Mouse (Mus musculus) cerebellum, adult 11 months (tissue): ENCODE measurements at regions not wholly inside any gene's neighbourhood (a gene's known extent, or its start where the extent isn't known, plus 50 kb on each side); places are given as distances from the start of the nearest gene placed in this dataset.

Experiments used
- DNase-seq: peaks from one replicate; pipeline ENCODE4 v3.0.0; 2022

DNA sequence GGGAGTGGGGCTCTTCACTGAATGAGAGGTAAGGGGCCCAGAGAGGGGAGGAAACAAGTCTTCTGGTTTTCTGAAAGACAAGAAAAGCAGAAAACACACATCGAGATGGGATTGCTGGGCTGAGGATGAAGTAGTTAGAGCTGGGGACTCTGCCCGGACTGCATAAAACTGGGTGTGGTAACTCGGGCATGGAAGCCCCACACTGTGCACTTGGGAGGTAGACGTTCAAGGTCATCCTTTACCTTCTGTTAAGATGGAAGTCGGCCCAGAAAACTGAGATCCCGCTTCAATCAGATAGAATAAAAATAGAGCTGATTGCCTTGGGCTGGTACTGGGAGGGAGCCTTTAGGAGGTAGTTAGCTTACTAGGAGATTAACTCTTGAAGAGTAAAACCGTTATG, 107.2 kb downstream of the Rassf10 start:
- no peak for DNase-seq

DNA sequence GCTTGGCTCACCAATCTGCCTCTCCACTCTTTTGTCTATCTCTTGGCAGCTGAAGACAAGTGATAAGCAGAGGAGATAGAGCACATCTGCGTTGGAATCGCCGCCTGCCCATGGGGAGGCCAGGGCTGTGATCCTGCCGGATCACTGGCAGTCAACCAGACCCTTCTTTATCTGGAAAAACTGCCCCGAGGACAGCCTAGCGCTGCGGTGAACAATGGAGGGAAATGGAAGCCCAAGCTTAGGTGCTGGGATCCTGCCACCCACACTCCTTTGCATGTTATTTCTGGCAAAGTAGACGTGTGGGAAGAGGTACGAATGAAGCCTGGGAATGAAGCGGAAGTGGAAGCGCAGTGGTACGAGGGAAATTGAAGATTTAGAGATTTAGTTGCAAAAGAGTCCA, 112.8 kb downstream of the Rassf10 start:
- DNase-seq, result no peak

DNA sequence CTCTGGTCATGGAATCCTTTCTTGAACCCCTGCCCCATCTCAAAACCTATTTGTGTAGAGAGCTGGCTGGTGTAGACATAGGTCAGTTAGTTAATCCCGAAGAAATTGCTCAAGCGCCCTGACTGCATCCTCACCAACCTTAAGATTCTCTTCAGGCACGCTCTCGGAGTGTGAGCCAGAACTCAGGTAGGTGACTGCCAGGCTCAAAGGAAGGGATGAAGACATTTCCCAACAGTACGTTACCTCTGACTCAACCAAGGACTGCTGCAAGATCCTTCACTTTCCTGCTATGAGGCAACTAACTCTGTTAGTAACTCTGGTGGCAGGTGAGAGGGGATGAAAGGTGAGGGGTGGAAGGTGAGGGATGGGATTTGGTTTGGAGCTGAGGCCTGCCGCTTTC, 114.5 kb downstream of the Rassf10 start:
- DNase-seq, result no peak

DNA sequence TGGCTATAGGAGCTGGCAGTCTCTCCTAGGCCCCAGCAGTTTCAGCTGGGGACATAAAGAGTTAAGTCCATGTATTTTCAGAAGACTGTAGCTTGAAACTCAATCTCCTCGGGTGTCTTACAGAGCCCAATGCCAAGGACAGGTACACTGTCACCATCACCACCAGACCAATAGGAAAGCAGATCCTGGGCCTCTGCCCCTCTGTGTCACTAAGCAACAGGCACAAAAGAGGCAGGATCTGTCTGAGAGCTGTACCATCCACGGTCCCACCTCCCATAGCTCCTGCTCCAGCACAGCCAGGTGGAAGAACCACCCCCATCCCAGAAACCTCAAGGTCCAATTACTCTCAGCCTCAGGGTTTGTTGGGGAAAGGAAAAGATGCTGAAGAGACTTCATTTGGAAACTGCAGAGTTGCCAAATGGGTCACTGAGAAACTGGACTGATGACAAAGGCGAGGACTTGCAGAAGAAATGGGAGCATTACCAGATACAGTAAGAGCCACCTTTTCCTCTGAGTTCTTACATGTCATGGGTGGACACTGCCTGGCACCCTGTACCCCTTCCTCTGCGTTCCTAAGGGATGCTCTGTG, 115.7 kb downstream of the Rassf10 start:
- no peak for DNase-seq

DNA sequence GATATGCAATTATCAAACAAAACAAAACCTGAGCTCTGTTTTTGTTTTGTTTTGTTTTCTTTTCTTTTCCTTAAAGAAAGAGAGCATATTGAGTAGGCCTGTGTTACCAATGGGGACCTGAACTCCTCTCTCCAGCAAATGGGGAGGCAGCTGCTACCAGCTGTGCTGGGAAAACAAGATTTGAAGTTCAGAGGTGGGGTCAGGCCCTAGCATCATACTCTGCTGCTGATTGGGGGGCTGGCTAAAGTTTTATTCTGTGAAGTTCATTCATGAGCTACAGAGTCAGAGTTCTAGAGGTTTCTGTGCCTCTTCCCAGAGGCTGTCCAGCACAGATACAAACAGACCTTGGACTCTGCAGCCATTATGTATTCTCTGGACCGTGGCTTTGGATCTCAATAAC, 117.7 kb downstream of the Rassf10 start:
- DNase-seq, result no peak

DNA sequence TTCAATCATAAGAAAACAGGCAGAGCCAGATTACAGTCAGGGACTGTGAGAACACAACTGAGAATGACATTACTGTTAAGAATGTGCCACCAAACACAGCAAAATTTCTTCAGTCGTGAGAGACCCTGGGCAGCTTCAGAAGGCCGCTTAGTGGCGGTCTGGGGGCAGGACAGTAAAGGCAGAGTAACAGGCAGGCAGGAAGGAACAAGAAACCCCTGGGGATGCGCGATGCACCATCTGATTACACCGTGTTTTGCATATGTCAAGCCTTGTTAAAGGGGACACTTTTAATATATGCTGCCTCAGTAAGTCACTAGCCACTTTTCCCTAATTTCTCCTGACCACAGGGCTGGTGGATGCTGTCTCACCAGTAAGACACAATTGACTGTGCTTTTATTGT, 120.0 kb downstream of the Rassf10 start:
- DNase-seq, result no peak

DNA sequence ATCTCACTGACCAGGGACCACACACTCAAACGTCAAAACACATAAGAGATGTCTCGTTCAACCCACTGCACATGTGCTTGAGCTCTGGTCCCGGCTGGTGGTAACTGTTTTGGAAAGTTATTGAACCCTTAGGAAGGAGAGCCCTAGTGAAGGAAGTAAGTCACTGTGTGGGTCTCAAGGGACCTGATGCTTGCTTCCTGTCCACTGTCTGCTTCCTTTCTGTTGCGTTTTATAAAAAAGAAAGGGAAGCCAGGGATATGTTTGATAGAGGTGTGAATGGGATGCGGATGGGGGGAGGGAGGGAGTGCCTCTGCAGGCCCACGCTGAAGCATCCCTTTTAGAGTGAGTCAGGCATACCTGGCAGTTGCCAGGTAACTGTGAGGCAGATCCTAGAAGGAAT, 121.6 kb downstream of the Rassf10 start:
- DNase-seq, result no peak

DNA sequence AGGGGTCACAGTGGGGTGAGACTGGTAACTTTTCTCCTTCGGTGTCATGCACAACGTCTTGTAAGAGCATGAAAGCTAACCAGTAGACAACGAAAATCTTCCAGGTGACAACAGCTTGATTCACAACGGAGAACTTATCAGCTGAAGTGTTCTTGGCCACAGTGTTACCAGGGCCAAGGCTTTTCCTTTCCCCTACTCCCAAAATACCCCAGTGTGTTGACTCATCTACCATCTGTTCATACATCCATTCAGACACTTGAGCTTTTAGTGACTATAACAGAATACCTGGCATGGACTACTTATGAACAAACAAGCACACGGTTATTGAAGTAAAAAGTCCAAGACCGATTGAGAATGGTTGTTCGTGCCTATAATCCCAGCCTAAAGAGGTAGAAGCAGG, 122.5 kb downstream of the Rassf10 start:
- DNase-seq, result peak; percentile 15

DNA sequence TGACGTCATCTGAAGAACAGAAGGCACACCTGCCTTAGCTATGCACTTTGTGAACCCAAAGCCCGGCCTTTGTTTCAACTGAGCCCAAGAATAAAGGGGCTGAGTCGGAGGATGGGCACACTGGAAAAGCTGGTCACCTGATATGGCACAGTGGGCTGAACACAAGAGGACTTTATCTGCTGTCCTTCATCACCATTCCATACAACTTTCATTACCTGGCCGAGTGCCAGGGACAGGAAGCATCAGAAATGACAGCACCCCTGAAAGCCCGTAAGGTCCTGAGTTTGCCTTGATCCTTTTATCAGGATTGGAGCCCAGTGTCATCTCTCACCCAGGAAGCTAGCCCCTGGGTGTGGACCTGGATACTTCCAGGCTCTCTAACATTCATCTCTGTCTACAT, 126.1 kb upstream of the Arntl start:
- DNase-seq, result no peak

DNA sequence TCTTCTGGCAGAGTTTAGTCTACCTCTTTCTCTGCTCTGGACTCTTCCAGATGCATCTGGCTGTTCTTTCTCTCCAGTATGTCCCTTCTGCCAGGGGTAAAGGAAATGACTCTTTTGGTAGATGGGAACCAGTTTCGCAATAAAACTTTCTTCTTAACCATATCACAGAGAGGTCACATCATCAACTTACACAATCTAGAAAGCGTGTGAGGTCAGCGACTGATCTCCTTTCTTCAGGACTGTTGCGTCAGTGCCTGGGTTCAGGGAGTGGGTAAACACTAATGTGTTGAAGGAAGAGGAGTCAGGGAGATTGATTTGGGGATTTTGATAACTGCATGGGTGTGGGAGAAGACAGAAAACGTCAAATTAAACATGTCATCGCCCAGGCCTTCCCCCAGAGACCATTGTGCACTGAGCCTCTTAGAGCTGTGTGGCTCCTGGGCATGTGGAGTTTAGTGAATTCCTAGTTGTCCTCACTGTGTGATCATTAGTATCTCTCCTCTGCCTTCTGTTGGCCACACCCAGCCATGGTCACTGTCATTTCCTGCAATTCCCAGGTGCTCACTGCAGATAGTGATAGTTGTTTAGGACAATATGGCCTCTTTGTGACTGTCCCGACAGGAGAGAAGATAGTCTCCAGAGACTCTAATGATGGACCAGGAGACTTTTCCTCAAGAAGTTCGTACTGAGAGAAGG, 122.2 kb upstream of the Arntl start:
- no peak for DNase-seq

DNA sequence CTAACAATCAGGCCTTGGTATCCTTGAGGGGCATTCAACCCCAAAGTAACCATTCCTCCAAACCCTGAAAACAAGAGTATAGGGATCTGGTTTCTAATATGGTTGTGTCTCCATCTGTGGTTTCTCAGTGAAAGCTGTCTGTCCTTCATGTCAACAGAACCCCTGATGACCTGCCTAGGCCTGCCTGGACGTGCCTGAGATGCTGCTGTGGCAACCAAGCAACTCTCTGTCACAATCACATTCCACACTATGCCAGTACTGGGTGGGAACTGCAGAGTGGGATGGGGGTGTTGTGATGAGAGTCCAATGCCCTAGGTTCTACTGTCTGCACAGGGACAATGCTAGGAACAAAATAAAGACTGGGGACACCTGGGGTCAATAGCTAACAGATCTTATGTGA, 121.1 kb upstream of the Arntl start:
- DNase-seq, result no peak

DNA sequence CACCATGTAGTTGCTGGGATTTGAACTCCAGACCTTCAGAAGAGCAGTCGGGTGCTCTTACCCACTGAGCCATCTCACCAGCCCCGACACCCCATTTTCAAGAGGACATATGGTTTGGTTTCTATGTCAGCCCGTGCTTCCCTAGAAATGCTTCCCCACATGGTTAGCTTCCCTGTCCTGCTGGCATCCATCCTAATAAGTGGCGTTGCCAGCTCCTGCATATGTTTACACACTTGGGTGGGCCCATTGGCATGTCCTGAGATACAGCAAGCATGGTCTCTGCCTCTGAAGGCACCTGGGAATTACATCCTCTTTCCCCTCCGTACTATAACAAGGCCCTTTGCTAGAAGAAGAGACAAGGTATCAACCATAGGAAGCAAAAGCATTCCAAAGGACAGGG, 119.6 kb upstream of the Arntl start:
- peak; percentile 51 for DNase-seq

DNA sequence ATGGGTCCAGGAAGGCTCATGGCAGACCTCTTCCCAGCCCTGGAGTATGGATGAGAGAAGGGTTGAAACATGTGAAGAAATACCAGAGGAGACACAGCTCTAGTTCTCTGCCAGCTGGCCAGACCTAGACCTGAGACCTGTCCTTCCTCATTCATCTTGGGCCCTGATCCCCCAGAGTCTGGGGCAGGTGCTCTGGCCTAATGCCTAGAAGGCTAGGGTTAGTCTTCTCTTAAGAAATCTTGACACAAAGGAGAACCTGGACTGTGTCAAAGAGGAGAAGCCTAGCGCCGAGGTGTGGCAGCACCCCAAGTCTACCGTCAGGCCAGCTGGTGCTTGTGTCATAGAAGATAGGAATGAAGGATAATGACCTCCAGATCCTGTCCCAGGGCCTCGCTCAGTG, 118.2 kb upstream of the Arntl start:
- no peak for DNase-seq

DNA sequence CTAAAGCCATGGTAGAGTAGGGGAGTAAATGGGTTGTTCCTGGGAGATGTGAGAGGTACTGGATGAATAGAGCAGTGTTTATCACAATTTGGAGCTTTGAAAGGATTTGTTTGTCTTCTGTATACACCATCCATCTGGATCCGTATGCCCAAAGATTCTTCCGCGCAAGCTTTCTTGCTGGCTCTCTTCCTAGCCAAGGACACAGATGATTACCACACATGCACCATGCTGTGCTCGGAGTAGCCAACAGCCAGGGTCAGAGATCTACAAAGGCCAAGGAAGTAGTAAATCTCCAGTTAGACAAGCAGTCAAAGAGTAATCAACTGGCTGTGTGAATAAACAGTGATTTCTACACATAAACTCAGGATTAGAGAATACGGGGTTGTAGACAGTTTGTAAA, 113.3 kb upstream of the Arntl start:
- DNase-seq, result no peak

DNA sequence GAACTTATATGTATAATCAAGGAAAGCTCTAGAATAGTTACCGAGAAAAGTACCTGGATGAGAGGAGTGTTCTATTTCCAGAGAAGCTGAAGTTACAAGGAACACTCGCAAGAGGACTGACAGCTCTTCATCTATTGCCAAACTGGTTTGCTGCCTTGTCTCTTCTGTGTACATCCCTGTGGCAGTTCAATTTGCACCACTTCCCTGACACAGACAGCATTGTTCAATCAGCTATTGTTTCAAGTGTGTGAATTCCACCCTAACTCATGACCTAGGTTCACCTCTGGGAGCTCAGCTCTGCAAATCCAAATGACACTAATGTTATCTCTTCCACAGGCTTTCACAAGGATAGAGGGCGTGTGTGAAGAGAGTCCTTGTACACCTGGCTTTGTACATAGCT, 112.2 kb upstream of the Arntl start:
- DNase-seq, result no peak

DNA sequence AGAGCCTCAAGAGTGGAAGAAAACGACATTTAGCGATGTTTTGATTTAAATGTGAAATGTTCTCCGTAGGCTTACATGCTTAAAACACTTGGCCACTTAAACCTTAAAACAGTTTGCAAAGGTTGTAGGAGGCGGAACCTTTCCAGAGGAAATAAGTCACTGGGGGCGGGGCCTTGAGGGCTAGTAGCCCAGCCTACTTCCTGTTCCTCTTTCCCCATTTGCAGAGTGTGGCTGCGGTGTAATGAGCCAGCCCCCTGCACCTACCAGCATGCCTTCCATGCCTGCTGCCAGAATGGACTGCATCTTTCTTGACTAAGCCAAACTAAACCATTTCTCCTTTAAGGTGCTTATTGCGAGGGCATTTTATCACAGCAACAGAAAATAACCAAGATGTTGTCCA, 103.0 kb upstream of the Arntl start:
- DNase-seq, result no peak

DNA sequence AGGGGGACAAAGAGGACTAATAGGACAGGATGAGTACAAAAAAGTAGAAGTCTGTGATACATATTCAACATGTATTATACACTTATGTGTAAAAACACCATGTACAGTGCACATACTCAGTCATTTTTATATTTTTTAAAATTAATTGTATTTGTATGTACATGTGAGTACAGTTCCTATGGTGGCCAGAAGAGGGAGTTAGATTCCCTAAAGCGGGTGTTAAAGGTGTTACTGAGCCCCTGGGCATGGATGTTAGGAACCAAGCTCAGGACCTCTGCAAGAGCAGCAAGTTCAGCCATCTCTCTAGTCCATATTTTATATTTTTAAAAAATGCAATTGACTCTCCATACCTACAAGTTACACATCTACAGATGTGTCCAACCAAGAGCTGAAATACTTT, 101.9 kb upstream of the Arntl start:
- DNase-seq, result no peak

DNA sequence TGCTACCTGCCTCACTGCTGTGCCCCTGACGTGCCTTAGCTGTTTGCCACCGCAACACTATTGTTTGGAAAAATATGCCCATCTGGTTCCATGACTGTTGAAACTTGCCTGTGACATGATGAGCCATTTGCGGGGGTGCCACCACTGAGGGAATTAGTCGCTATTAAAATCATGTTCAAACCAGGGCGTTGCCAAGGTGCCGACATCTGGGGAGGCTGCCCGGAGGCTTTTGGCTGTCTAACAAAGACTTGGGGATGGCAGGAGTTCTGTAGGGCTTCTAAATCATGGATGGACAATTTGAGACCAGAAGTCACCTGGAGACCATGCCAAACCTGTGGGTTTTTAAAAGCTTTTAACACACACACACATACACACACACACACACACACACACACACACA, 100.5 kb upstream of the Arntl start:
- no peak for DNase-seq

DNA sequence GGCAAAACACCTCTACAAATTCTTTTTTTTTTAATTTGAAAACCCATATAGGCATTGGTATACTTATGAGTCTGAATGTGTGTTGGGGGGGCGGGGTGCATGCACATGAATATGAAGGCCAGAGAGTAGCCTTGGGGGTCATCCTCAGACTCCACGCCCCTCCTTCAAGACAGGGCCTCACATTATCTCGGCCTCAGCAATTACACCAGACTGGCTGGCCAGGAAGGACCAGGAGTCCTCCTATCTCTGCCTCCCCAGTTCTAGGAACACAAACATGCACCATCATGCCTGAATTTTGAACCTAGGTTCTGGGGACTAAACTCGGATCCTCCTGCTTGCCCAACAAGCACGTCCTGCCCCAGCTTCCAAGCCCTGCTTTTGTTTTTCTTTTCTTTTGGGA, 99.3 kb upstream of the Arntl start:
- no peak for DNase-seq

DNA sequence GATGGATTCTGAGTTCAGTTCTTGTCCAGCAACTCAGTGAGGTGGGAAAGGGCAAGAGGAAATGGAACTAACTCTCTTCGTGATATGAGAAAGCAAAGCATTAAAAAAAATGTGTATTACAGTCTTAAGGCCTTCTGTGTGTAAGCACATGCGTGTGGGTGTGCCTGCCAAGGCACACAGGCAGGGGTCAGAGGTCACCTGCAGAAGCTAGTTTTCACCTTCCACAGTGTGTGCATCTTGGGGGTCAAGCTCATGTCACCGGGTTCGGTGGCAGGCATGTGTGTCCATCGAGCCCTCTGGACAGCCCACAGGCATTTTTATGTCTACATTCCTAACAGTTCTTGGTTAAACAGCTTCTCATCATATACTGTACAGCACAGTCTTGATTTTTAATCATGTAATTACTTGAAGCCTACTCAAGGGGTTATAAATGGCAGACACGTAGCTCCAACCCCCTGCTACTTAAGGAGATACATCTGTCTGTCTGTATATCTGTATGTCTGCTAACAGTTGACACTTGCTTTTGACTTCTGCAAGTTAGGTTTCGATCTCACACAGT, 98.7 kb upstream of the Arntl start:
- DNase-seq, result no peak

DNA sequence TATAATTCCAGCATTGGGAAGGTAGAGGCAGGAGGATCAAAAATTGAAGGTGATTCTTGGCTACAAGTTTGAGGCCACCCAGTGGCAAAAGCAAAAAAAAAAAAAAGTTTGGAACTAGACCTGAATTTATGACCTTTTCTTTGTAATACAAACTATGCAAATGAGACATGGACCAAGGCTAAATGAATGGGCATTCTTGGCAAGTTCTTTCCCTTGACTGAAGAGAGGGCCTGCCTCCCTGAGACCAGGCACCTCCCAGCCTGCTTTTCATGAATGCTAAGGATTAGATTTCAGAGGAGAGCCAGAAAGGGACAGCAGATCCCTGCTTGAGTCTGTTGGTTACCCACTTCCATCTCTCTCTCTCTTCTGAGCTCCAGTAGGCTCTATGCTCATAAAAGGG, 97.8 kb upstream of the Arntl start:
- no peak for DNase-seq

DNA sequence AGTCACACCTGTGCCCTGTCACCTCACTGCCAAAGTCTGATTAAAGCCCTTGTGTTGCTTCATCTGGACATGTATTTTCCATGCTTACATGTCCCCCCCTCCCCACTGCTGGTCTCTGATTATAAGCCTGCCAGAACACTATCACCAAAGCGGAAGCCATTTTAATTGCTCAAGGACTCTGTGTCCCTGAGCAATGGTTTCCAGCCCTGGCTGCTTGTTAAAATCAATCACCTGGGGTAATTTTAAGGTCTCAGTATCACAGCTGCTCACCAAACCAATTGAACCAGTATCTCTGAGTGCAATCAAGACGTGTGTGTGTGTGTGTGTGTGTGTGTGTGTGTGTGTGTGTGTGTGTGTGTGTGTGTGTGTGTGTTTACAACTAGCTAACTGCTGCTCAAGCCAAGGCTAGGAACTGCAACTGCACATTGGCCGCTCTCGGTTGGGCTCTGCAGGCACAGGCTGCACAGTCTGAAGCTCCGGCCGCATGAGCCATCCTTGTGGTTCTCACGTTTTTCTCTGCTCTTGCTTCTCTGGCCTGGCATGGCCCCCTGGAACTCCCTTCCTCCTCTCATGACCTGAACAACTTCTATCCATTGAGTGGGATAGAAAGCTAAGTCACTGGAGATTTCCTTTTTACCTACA, 96.3 kb upstream of the Arntl start:
- DNase-seq, result no peak

DNA sequence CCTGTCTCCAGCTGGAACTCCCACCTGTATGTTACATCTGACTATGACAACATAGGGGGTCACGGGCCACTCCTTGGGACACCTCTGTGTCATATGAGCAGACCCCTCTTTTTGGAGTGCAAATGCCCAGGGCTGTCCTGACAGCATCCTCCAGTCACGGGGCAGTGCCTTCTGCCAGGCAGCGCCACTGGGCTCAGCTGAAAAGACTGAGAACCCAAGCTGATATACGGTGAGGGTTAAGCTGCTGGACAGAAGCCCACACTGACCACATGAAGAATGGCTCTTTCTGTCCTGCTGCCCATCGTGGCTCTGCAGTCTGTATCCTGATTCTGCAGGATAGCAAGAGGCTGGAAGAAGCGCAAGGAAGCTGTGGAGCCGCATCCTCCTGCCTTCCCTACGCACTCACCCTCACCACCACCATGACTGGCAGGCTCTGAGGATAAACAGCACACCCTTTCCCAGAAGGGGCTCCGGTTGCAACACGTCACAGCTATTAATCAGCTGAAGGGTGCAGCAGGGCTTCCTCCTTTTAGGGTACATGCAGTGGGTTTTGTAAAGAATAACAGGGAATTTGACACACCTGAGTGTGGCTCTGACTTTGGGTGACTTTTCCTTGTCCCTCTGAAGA, 93.9 kb upstream of the Arntl start:
- peak; percentile 62 for DNase-seq

DNA sequence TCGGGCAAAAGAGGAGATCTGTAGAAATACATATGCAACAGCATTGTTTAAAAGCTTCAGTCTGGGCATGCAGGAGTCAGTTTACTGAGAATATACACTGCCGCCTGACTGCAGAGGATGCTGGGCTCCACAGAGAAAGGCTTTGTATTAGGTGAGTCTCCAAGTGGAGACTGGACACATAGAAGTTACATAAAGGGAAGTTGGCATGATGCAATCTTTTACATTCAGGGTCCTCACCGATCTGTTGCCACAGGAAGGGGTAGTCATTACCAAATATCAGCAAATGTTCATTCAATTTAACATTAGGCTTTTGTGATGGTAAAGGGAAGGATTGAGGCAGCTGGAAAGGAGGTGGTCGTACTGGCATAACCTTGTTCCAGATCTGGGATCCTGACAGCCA, 89.7 kb upstream of the Arntl start:
- DNase-seq, result no peak
